Mouse (Mus musculus) liver, adult 2 months (tissue): Measurements from ENCODE around the gene 1700028K03Rik. TPM values are rescaled to one million over a fixed set of nuclear protein-coding genes. Genes with fewer than 3 reads are reported as not detected.

Experiments
- DNase-seq: peaks from one replicate; pipeline ENCODE4 v3.0.0-alpha.2; 2011; ENCODE audit warnings: low read depth, low spot score; ENCODE audit errors: extremely low read depth
- H3K27ac ChIP-seq: fragments of 200-500 bp; replicated peaks from 2 replicates; pipeline ENCODE4 v1.5.1; 2012; ENCODE audit warnings: low read depth, mild to moderate bottlenecking, control low read depth, inconsistent platforms, low read length; ENCODE audit not compliant: insufficient read depth
- H3K27me3 ChIP-seq: fragments of 200-500 bp; 2 replicates; pipeline ENCODE4 v1.6.1; 2012; ENCODE audit warnings: mild to moderate bottlenecking, moderate library complexity, low read length, inconsistent platforms; ENCODE audit not compliant: control insufficient read depth, insufficient read depth
- H3K36me3 ChIP-seq: fragments of 200-500 bp; 2 replicates; pipeline ENCODE4 v1.6.1; 2012; ENCODE audit warnings: low read length, inconsistent platforms; ENCODE audit not compliant: control insufficient read depth, insufficient read depth
- H3K4me1 ChIP-seq: fragments of 200-500 bp; 2 replicates; pipeline ENCODE4 v1.6.1; 2011; ENCODE audit warnings: low read length; ENCODE audit not compliant: control insufficient read depth, insufficient read depth
- H3K4me3 ChIP-seq: fragments of 200-500 bp; 2 replicates; pipeline ENCODE4 v1.5.1; 2011; ENCODE audit warnings: low read depth, mild to moderate bottlenecking, control low read depth, low read length, moderate library complexity; ENCODE audit not compliant: insufficient read depth
- H3K79me2 ChIP-seq: fragments of 200-500 bp; 2 replicates; pipeline ENCODE4 v1.6.1; 2012; ENCODE audit warnings: inconsistent platforms, mild to moderate bottlenecking, low read length, moderate library complexity; ENCODE audit not compliant: control insufficient read depth, insufficient read depth
- H3K9ac ChIP-seq: fragments of 200-500 bp; 2 replicates; pipeline ENCODE4 v1.6.1; 2012; ENCODE audit warnings: low read depth, mild to moderate bottlenecking, control low read depth, inconsistent platforms, low read length
- CTCF ChIP-seq: fragments of 200-500 bp; IDR thresholded peaks from 2 replicates; pipeline ENCODE4 v1.5.1; 2011; ENCODE audit warnings: low read depth, low read length, control low read depth
- POLR2A ChIP-seq: fragments of 200-500 bp; IDR thresholded peaks from 2 replicates; pipeline ENCODE4 v1.6.1; 2011; ENCODE audit warnings: low read length, control low read depth; ENCODE audit not compliant: insufficient read depth; ENCODE audit errors: extremely low read depth
- WGBS: fragments of 180-500 bp; shearing (Covaris S2); methylation state at CpG from one replicate; pipeline ENCODE4 v1.1.7; 2018; 5-methylcytosine and 5-hydroxymethylcytosine counted together
- polyA plus RNA-seq: library from polyadenylated mRNA; depleted of rRNA; stranded (reverse); fragments of >200 nt; gene quantifications from 2 replicates; pipeline ENCODE4 v1.2.3, GENCODE M21; 2012
- total RNA-seq: library from RNA; depleted of rRNA; stranded (reverse); fragments of >200 nt; gene quantifications from 2 replicates; pipeline ENCODE4 v1.2.3, GENCODE M21; 2014

The 1700028K03Rik gene
- total and polyA plus RNA-seq, 2 experiments: 0.18 TPM; not detected in 1

DNA sequence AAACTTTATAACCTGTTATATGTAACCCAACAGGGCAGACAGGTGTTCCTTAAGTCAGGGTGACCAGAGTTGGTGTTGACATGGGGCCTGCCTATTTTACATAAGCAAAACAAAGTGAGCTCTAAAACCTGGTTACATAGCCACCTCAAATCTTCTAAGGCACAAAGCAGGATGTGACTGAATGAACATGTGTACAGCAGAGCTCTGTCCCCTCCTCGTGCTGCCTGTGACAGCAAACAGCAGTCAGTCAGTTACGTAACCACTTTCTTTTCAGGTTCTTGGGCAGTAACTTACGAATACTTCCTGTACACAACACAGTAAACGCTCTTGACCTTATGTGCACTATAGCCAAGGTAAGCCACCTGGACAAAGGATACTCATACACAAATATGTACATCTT lies 11.4 kb downstream of the 1700028K03Rik start:
- no peak overlapping the region for H3K4me3 ChIP-seq
- no peak for TF ChIP-seq POLR2A
- TF ChIP-seq CTCF: no peak
- no peak overlapping the region for H3K27ac ChIP-seq
- WGBS: 61% methylated on average over 4 of the region's 4 CpGs
- DNase-seq: no peak
- no peak overlapping the region for H3K9ac ChIP-seq
- H3K27me3 ChIP-seq: no peaks in the 10 kb centered on the region
- peaks cover 1% of the 10 kb centered on the region; the same call in 1 of the 2 replicates for H3K36me3 ChIP-seq
- no peaks in the 10 kb centered on the region for H3K4me1 ChIP-seq
- no peaks in the 10 kb centered on the region for H3K79me2 ChIP-seq

DNA sequence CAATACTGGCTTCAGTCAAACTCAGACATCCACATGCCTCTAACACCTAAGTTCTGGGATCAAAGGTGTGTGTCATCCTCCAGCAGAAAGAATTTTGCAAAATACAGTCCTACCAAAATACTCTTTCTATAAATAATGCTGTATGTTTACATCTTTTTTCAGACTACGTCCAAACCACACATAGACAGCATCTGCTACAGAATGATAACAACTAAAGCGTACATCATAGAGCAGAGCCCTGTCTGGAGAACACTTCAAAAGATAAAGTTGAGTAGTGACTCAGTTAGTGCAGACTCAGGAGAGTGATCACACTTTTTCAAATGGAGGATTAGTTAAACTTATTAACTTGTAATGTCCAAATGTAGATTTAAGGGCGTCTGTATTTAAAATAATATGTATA lies 13.4 kb downstream of the 1700028K03Rik start:
- Histone ChIP-seq H3K27me3 (no peaks in the 10 kb centered on the region), H3K27ac (no peak overlapping the region), H3K79me2 (no peaks in the 10 kb centered on the region), H3K9ac (no peak overlapping the region), H3K36me3 (peaks cover 1% of the 10 kb centered on the region; the same call in 1 of the 2 replicates), H3K4me1 (no peaks in the 10 kb centered on the region), H3K4me3 (no peak overlapping the region)
- no peak for DNase-seq
- TF ChIP-seq CTCF (no peak), POLR2A (no peak)
- 82% methylated on average over 3 of the region's 3 CpGs for WGBS

DNA sequence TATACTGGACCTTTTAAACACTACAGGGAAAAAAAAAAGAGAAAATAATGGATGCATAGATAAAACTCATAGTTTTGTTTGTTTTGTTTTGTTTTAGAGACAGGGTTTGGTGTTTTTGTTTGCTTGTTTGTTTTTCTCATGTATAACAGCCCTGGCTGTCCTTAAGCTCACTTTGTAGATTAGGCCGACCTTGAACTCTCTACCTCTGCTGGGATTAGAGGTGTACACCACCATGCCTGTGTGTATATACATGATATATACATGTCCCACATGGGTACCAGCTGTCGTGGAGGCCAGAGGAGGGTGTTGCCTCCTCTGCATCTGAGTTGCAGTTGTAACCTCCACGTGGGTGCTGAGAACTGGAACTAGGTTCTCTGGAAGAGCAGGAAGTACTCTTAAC lies 13.9 kb downstream of the 1700028K03Rik start:
- DNase-seq: no peak
- no peak for TF ChIP-seq CTCF
- TF ChIP-seq POLR2A: no peak
- Histone ChIP-seq H3K9ac (no peak overlapping the region), H3K27me3 (no peaks in the 10 kb centered on the region), H3K36me3 (peaks cover 1% of the 10 kb centered on the region; the same call in 1 of the 2 replicates), H3K4me1 (no peaks in the 10 kb centered on the region), H3K79me2 (no peaks in the 10 kb centered on the region), H3K27ac (no peak overlapping the region), H3K4me3 (no peak overlapping the region)
- 83% methylated on average over 3 of the region's 3 CpGs for WGBS

DNA sequence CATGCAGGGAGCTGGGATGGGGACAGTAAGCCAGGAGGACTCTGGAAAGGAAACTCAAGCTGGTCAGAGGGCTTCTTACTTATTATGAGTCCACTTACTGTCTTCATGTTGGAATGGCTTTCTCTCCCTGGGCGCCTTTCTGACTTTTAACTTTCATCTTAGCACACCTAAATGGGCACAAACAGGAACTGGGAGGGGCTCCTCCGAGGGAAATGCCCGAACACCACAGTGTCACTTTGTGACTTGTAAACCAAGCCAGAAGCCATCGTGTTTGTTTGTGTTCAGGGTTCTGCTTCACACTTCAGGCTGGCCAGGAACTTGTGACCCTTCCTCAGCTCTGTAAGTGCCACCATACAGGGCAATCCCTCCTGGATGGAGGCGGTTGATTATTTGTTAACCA lies 19.8 kb downstream of the 1700028K03Rik start:
- no peak for DNase-seq
- H3K9ac ChIP-seq: no peak overlapping the region
- TF ChIP-seq POLR2A: no peak
- H3K36me3 ChIP-seq: peaks cover 22% of the 10 kb centered on the region
- no peaks in the 10 kb centered on the region for H3K79me2 ChIP-seq
- H3K27me3 ChIP-seq: no peaks in the 10 kb centered on the region
- H3K4me3 ChIP-seq: no peak overlapping the region
- WGBS: 87% methylated on average over 5 of the region's 5 CpGs
- no peaks in the 10 kb centered on the region for H3K4me1 ChIP-seq
- H3K27ac ChIP-seq: no peak overlapping the region

DNA sequence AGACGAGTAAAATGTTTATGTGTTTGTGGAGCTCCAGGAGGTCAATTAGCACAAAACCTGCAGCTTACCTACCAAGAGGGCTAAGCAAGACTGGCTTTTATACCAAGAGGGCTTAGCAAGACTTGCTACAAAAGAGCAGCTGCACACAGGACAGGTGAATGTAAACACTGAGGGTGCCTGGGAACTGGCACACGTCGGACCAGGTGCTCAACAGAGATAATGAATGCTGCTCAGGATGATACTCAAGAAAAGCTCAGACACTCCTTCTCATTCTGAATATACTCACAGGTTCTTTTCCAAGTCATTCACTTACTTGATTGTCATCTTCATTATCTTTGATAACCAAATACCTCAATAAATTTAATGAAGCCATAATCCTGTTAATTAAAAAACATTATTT lies 22.5 kb downstream of the 1700028K03Rik start:
- WGBS: 88% methylated on average over 3 of the region's 3 CpGs
- no peaks in the 10 kb centered on the region for H3K4me1 ChIP-seq
- no peaks in the 10 kb centered on the region for H3K27me3 ChIP-seq
- DNase-seq: no peak
- H3K79me2 ChIP-seq: no peaks in the 10 kb centered on the region
- peaks cover 26% of the 10 kb centered on the region for H3K36me3 ChIP-seq
- TF ChIP-seq CTCF (no peak), POLR2A (no peak)
- H3K9ac ChIP-seq: no peak overlapping the region
- no peak overlapping the region for H3K4me3 ChIP-seq
- no peak overlapping the region for H3K27ac ChIP-seq

DNA sequence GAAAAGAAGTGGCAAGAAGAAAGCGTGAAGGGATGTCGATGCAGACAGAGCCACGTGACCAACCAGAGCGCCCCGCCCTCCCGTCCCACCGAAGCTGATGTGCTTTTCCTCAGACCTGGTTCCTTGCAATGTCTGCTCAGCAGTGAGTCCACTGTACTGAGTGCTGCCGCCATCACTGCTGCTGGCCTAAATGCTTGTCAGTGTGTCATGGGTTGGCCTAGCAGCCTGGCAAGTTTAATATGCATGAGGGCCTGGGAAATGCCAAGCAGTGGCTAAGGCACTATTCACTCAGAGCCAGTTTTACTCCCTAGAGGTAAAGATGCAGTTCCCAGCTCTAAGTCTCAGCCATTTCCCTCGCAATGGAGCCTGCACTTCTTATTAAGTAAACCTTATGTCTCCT lies 34.6 kb downstream of the 1700028K03Rik start:
- H3K36me3 ChIP-seq: peaks cover 27% of the 10 kb centered on the region
- no peaks in the 10 kb centered on the region for H3K4me1 ChIP-seq
- no peak overlapping the region for H3K27ac ChIP-seq
- TF ChIP-seq POLR2A: no peak
- no peak for TF ChIP-seq CTCF
- no peak for DNase-seq
- H3K27me3 ChIP-seq: no peaks in the 10 kb centered on the region
- WGBS: 98% methylated on average over 9 of the region's 9 CpGs
- H3K4me3 ChIP-seq: no peak overlapping the region
- H3K79me2 ChIP-seq: no peaks in the 10 kb centered on the region
- no peak overlapping the region for H3K9ac ChIP-seq
